Comparison of ENCODE assay signal across 8 mouse cellular contexts in genomic region chr1:23762782-23763630, GRCm38 (mm10). TPM values are rescaled to one million over a fixed set of nuclear protein-coding genes. Genes with fewer than 3 reads are reported as not detected.
DNase-seq lines count a peak whose midpoint lies in the region; ATAC-seq lines count a peak whose summit lies in the region.

No protein-coding gene starts in this region.

- peak overlapping the region; percentile 95 for H3K4me2 ChIP-seq in embryonic facial prominence, embryonic 11.5 days (ENCODE audit: low read depth, low read length)
- peak overlapping the region; percentile 78 for H3K4me2 ChIP-seq in midbrain, embryonic 12.5 days (replicated peaks)

- H3K9ac ChIP-seq in embryonic facial prominence, embryonic 11.5 days (replicated peaks; ENCODE audit: low read length), result peak overlapping the region; percentile 46
- H3K9ac ChIP-seq in midbrain, embryonic 12.5 days (replicated peaks), result peak overlapping the region; percentile 64

- H3K9me3 ChIP-seq in embryonic facial prominence, embryonic 11.5 days (replicated peaks; ENCODE audit: control insufficient read depth, low read length), result no peaks in the 10 kb centered on the region
- no peaks in the 10 kb centered on the region for H3K9me3 ChIP-seq in midbrain, embryonic 12.5 days

- no peaks in the 10 kb centered on the region for H3K4me1 ChIP-seq in embryonic facial prominence, embryonic 11.5 days (ENCODE audit: control insufficient read depth, insufficient read depth, low read length)
- H3K4me1 ChIP-seq in midbrain, embryonic 12.5 days, result peaks cover 17% of the 10 kb centered on the region

- ATAC-seq in embryonic facial prominence, embryonic 11.5 days (replicated peaks; ENCODE audit: insufficient number of reproducible peaks, low FRiP score, low TSS enrichment, low read depth), result peak; percentile 93
- ATAC-seq in midbrain, embryonic 12.5 days (ENCODE audit: low FRiP score, low read depth), result peak; percentile 92
- ATAC-seq in activated CD4-positive, CD25-positive, alpha-beta regulatory T cell, adult 4 months, result no peak

- intact Hi-C loops in left cerebral cortex, postnatal 4 days (cut with DNase I), result loop anchor here (5.0 to 10.0 kb wide), 3 partner anchors 272 to 484 kb away; no protein-coding TSS in a partner anchor

- WGBS in embryonic facial prominence, embryonic 11.5 days, result 1% methylated on average over 61 of the region's 65 CpGs
- under 1% methylated on average over 64 of the region's 65 CpGs for WGBS in midbrain, embryonic 12.5 days

- no peaks in the 10 kb centered on the region for H3K36me3 ChIP-seq in embryonic facial prominence, embryonic 11.5 days (replicated peaks; ENCODE audit: control insufficient read depth, insufficient read depth, low read depth, low read length)
- no peaks in the 10 kb centered on the region for H3K36me3 ChIP-seq in midbrain, embryonic 12.5 days

- peaks cover 34% of the 10 kb centered on the region for H3K27me3 ChIP-seq in embryonic facial prominence, embryonic 11.5 days (ENCODE audit: control insufficient read depth, insufficient read depth, low read length)
- peaks cover 48% of the 10 kb centered on the region for H3K27me3 ChIP-seq in midbrain, embryonic 12.5 days

- peak; percentile 92 for DNase-seq in adrenal gland, postnatal 25 days
- peak; percentile 97 for DNase-seq in embryonic facial prominence, embryonic 11.5 days (ENCODE audit: low spot score)
- DNase-seq in heart, adult 11 months, result peak; percentile 97
- DNase-seq in kidney, adult 11 months, result peak; percentile 85
- DNase-seq in left cerebral cortex, postnatal 4 days, result peak; percentile 98
- DNase-seq in spleen, adult 12 weeks (ENCODE audit: low spot score), result peak; percentile 72

- H3K4me3 ChIP-seq in embryonic facial prominence, embryonic 11.5 days (ENCODE audit: low read depth, low read length), result peak overlapping the region; percentile 53
- peak overlapping the region; percentile 55 for H3K4me3 ChIP-seq in midbrain, embryonic 12.5 days

- H3K27ac ChIP-seq in embryonic facial prominence, embryonic 11.5 days (replicated peaks; ENCODE audit: low read depth, low read length), result no peak overlapping the region
- no peak overlapping the region for H3K27ac ChIP-seq in midbrain, embryonic 12.5 days (replicated peaks)

RNA-seq across cellular contexts. Expression of gene B3gat2, which starts 1.5 kb away (rescaled TPM):
- total RNA-seq in adrenal gland, postnatal 25 days (2021), result not detected in 2 replicates
- 0.81 and 1.0 TPM in 2 replicates for polyA plus RNA-seq in embryonic facial prominence, embryonic 11.5 days (2014; fragmentation: Nextera tagmentation; extraction: Ambion mirVana)
- total RNA-seq in left cerebral cortex, postnatal 4 days (2021), result 10 to 100 TPM; 16.6 to 19.9 TPM
- polyA plus RNA-seq in midbrain, embryonic 12.5 days (2016; fragmentation: Nextera tagmentation; extraction: Ambion mirVana), result 1.9 and 2.1 TPM in 2 replicates
- 1 to 10 TPM; 1.6 to 2.1 TPM for polyA plus RNA-seq in activated CD4-positive, CD25-positive, alpha-beta regulatory T cell, adult 4 months (2017; shearing (Covaris generic))
